Mouse (Mus musculus) midbrain, embryonic 14.5 days (tissue): ENCODE measurements around the gene Stox2. TPM values are rescaled to one million over a fixed set of nuclear protein-coding genes. Genes with fewer than 3 reads are reported as not detected.

Experiments used
- ATAC-seq: fragments of 200-750 bp; cut with Nextera tagmentation; 2 replicates; pipeline ENCODE4 v1.8.0; 2017; ENCODE audit warnings: moderate number of reproducible peaks, moderate library complexity; ENCODE audit not compliant: low FRiP score, low TSS enrichment
- DNase-seq: peaks from one replicate; pipeline ENCODE4 v3.0.0-alpha.2; 2015
- H3K27ac ChIP-seq: fragments of 300-500 bp; sonication (generic); replicated peaks from 2 replicates; pipeline ENCODE4 v1.5.1; 2014; ENCODE audit warnings: mild to moderate bottlenecking, low read depth, low read length, moderate library complexity
- H3K27me3 ChIP-seq: fragments of 300-500 bp; sonication (generic); 2 replicates; pipeline ENCODE4 v1.6.1; 2014; ENCODE audit warnings: low read length, control low read depth, mixed read lengths; ENCODE audit not compliant: control insufficient read depth, insufficient read depth
- H3K36me3 ChIP-seq: fragments of 300-500 bp; sonication (generic); 2 replicates; pipeline ENCODE4 v1.6.1; 2014; ENCODE audit warnings: low read length, control low read depth; ENCODE audit not compliant: control insufficient read depth, insufficient read depth
- H3K4me1 ChIP-seq: fragments of 300-500 bp; sonication (generic); 2 replicates; pipeline ENCODE4 v1.6.1; 2014; ENCODE audit warnings: mild to moderate bottlenecking, antibody characterized with exemption, low read length, control low read depth; ENCODE audit not compliant: control insufficient read depth, insufficient read depth
- H3K4me2 ChIP-seq: fragments of 300-500 bp; sonication (generic); 2 replicates; pipeline ENCODE4 v1.6.1; 2014; ENCODE audit warnings: mild to moderate bottlenecking, low read length, moderate library complexity
- H3K4me3 ChIP-seq: fragments of 300-500 bp; sonication (generic); replicated peaks from 2 replicates; pipeline ENCODE4 v1.5.1; 2014; ENCODE audit warnings: low read depth, low read length
- H3K9ac ChIP-seq: fragments of 300-500 bp; sonication (generic); replicated peaks from 2 replicates; pipeline ENCODE4 v1.6.1; 2014; ENCODE audit warnings: mild to moderate bottlenecking, low read length, moderate library complexity
- H3K9me3 ChIP-seq: fragments of 300-500 bp; sonication (generic); 2 replicates; pipeline ENCODE4 v1.6.1; 2016; ENCODE audit warnings: low read length, control low read depth, mixed read lengths; ENCODE audit not compliant: control insufficient read depth
- WGBS: fragments of 180-500 bp; shearing (Covaris S2); extraction: QIAGEN DNeasy Blood & Tissue Kit; methylation state at CpG from one replicate; pipeline ENCODE4 v1.1.7; 2014; 5-methylcytosine and 5-hydroxymethylcytosine counted together
- polyA plus RNA-seq: library from polyadenylated mRNA; unstranded; fragments of >200 nt; fragmentation: Nextera tagmentation; extraction: Ambion mirVana; gene quantifications from 2 replicates; pipeline ENCODE4 v1.2.1, GENCODE M21; 2014

The Stox2 gene
- polyA plus RNA-seq, 1 experiment from 2014 or later = 53.9 TPM

DNA sequence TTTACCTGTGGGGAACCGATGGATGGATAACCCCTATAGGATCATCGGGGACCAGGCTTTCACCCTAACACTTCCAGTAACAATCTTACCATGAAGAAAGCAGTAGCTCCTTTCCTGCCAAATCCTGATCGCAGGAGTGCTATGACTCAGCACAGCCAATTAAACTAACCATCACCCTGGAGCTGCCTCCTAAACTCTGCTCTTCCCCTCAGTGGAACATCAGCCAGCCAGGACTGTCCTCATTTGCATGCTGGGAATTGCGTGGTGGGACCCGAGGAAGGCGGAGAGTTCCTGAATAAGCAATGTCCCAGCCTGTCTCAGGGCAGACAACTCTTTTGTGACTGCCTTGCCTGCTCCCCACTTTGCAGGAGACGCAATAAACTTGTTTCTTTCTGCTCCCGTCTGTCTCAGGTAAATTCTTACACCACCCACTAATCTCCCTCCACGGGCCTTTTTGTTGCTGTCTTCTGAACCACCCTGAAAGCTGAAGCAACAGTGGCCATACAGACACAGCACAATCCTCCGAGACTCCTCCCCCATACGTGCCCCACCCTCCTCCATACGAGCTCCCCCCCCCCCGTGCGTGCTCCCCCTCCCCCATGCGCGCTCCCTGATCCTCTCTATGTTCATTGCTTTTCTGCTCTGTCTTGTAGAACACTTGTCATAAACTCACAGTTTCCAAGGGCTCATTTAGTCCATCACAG is 121.9 kb downstream of the Stox2 start:
- DNase-seq (peak; percentile 33), ATAC-seq (0 out of 2 replicates have a peak, but pooled peaks have one; percentile 31)
- H3K27me3 ChIP-seq = no peaks in the 10 kb centered on the region
- H3K27ac ChIP-seq = no peak overlapping the region
- H3K9ac ChIP-seq = no peak overlapping the region
- 22% methylated on average over 16 of the region's 16 CpGs for WGBS
- H3K4me3 ChIP-seq = no peak overlapping the region
- no peaks in the 10 kb centered on the region for H3K36me3 ChIP-seq
- no peaks in the 10 kb centered on the region for H3K9me3 ChIP-seq
- peaks cover 12% of the 10 kb centered on the region for H3K4me1 ChIP-seq
- H3K4me2 ChIP-seq = no peak overlapping the region

DNA sequence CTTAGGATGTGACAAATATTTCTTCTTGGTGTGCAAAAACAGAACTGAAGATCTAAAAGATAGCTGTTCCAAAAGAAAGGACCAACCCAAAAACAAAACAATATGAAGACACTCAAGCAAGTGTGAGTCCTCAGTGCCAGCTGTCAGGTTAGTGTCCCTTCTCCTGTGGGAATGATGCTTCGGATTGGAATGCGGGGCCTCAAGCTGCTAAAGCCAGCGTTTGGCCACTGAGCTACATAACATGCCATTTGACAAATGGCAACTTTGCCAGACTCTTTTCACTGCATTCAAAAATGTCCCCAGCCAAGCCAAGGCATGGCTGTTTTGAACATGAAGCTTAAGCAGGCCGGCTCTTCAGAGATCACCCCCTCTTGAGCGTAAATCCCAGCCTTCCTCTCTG is 124.9 kb downstream of the Stox2 start:
- 14% methylated on average over 5 of the region's 5 CpGs for WGBS
- ATAC-seq (no peak), DNase-seq (peak; percentile 14)
- Histone ChIP-seq H3K27ac (no peak overlapping the region), H3K36me3 (no peaks in the 10 kb centered on the region), H3K4me1 (peaks cover 12% of the 10 kb centered on the region), H3K4me3 (no peak overlapping the region), H3K27me3 (no peaks in the 10 kb centered on the region), H3K4me2 (no peak overlapping the region), H3K9me3 (no peaks in the 10 kb centered on the region), H3K9ac (no peak overlapping the region)

DNA sequence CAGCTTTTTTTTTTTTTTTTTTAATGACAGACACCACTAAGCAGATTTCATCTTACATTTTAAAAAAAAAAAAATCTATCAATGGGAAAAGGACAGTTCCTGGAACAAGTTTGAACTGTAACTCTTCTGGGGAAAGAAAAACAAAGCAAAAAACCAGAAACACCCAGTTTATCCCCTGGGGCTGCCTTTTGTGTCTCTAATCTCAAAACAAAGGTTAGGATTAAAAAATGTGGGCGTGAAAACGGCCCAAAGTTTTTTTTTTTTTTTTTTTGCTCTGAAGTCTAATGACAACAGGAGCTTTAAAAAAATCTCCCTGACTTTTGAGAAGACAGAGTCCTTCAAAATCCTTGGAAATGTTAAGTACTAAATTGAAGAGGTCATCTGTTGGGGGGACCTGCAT is 125.5 kb downstream of the Stox2 start:
- Histone ChIP-seq H3K9ac (no peak overlapping the region), H3K4me3 (no peak overlapping the region), H3K4me1 (peaks cover 12% of the 10 kb centered on the region), H3K4me2 (no peak overlapping the region), H3K27me3 (no peaks in the 10 kb centered on the region), H3K36me3 (no peaks in the 10 kb centered on the region), H3K9me3 (no peaks in the 10 kb centered on the region), H3K27ac (no peak overlapping the region)
- no peak for ATAC-seq
- peak; percentile 38 for DNase-seq
- 8% methylated on average over 2 of the region's 2 CpGs for WGBS

DNA sequence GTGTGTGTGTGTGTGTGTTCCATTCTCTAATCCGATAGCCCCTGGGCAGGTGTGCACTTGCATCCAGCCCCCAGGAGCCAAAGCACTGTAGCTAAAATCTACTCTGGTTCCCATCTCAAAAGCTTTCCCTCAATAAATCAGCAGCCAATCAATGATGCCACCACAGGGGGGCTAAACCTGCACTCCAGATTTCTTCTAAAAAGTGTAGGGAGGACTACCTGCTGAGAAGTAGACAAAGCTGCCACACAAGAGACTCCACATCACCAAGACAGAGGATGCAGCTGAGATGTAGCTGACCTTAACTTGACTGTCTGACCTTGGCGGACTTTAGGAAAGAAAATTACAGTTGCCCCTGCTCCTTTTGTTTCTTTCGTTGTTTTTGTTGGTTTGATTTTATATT is 127.7 kb downstream of the Stox2 start:
- WGBS = 78% methylated on average over 3 of the region's 3 CpGs
- Histone ChIP-seq H3K4me2 (no peak overlapping the region), H3K27ac (no peak overlapping the region), H3K4me3 (no peak overlapping the region), H3K4me1 (peaks cover 7% of the 10 kb centered on the region), H3K9ac (no peak overlapping the region), H3K27me3 (no peaks in the 10 kb centered on the region), H3K36me3 (no peaks in the 10 kb centered on the region), H3K9me3 (no peaks in the 10 kb centered on the region)
- DNase-seq (no peak), ATAC-seq (no peak)

DNA sequence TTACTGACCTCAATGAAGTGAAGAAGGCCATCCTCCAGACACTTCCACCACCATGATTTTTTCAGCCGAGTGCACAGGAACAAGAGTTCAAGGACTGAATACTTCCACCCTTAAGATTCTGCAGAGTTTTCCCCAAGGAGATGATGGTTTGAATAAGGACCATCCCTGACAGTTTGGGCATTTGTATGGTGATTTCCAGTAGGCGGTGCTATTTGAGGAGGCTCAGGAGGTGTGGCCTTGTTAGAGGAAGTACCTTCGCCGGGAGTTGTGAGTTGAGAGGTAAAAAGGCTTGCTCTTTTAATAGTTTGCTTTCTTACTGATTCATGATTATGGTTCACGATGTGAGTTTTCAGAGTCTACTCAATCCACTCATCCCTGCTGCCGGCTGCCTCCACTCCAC is 138.0 kb downstream of the Stox2 start:
- Histone ChIP-seq H3K36me3 (no peaks in the 10 kb centered on the region), H3K9me3 (no peaks in the 10 kb centered on the region), H3K4me3 (no peak overlapping the region), H3K9ac (no peak overlapping the region), H3K27ac (no peak overlapping the region), H3K27me3 (no peaks in the 10 kb centered on the region), H3K4me1 (no peaks in the 10 kb centered on the region), H3K4me2 (no peak overlapping the region)
- 89% methylated on average over 6 of the region's 6 CpGs for WGBS
- ATAC-seq (no peak), DNase-seq (no peak)

DNA sequence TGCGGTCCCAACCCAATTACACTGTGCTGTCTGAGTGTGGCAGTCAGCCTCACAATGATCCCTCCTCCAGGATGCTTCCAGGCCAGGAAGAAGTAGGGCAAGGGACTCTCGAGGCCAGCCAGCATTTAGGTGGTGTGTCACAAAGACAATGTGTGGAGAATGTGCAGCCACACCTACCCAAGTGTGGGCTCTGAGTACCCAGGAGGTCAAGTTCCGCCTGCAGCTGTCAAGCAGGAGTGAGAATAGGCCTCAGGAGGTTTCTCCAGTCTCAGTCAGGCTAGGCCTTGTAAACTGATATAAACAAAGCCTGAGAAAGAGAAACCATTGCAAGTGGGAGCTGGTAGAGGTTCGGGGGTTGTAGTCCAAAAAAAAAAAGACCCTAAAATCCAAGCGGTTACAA is 139.8 kb downstream of the Stox2 start:
- 81% methylated on average over 5 of the region's 5 CpGs for WGBS
- no peak overlapping the region for H3K4me3 ChIP-seq
- H3K4me2 ChIP-seq = no peak overlapping the region
- DNase-seq (no peak), ATAC-seq (no peak)
- H3K27ac ChIP-seq = no peak overlapping the region
- no peaks in the 10 kb centered on the region for H3K27me3 ChIP-seq
- no peaks in the 10 kb centered on the region for H3K4me1 ChIP-seq
- no peaks in the 10 kb centered on the region for H3K36me3 ChIP-seq
- no peaks in the 10 kb centered on the region for H3K9me3 ChIP-seq
- H3K9ac ChIP-seq = no peak overlapping the region

DNA sequence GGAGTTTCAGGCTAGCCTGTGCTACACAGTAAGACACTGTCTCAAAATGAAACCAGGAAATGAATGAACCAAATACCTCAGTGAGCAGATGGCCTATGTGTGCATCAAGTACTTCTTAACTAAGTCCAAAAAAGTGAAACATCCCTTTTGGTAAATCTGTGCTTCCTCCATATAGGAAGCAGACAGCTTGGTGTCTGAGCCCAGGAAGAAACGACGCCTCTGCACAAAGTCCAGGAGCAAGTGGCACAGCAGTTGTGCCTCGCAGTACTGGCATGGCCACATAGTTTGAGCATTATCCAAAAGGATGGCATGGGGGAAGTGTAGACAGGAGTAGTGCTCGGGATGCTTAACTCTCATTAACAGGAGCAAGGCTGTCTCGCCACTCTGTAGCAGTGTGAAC is 140.3 kb downstream of the Stox2 start:
- Histone ChIP-seq H3K9ac (no peak overlapping the region), H3K4me1 (no peaks in the 10 kb centered on the region), H3K4me2 (no peak overlapping the region), H3K27ac (no peak overlapping the region), H3K36me3 (no peaks in the 10 kb centered on the region), H3K4me3 (no peak overlapping the region), H3K9me3 (no peaks in the 10 kb centered on the region), H3K27me3 (no peaks in the 10 kb centered on the region)
- DNase-seq (no peak), ATAC-seq (no peak)
- WGBS = 96% methylated on average over 5 of the region's 5 CpGs

DNA sequence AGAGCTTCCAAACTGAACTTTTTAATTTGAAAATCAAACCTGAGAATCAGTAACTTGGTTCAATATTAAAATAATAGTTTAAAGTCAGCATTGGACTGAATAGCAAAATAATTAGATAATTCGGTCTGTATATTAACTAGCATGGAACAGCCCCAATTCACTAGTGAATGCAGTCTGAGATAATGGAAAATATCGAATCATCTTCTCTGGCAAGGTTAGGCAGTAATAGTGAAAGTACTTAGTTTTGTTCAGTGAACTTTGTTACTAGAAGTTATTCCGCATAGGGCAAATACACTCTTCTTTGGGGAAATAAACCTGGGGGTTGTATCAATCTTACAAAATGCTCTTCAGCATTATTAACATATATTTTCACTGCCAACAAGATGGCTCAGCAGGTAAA is 147.7 kb downstream of the Stox2 start:
- Histone ChIP-seq H3K4me2 (no peak overlapping the region), H3K9ac (no peak overlapping the region), H3K27me3 (no peaks in the 10 kb centered on the region), H3K4me1 (no peaks in the 10 kb centered on the region), H3K4me3 (no peak overlapping the region), H3K36me3 (no peaks in the 10 kb centered on the region), H3K9me3 (no peaks in the 10 kb centered on the region), H3K27ac (no peak overlapping the region)
- WGBS = 95% methylated on average over 3 of the region's 3 CpGs
- no peak for ATAC-seq
- no peak for DNase-seq

DNA sequence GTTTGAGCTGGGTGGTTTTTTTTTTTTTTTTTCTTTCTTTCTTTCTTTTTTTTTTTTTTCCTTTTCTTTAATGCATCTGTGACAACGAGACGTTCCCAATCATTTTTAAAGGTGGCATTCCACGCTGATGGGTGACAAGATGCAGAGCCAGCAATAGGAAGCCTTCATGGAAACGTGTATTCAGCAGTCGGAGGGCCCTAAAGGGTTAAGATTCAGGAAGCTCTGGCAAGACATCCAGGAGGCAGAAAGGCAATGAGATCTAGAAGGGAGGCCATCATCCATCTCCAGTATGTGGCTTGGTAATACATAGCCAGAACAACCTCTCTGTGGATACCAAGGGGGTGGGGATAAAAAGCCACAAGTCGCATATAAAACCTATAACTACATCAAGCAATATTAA is 156.5 kb downstream of the Stox2 start:
- DNase-seq = peak; percentile 83

More for the DNA sequence above, 156.5 kb downstream of the Stox2 start:
- ATAC-seq = no peak
- Histone ChIP-seq H3K9me3 (no peaks in the 10 kb centered on the region), H3K9ac (peak overlapping the region; percentile 100), H3K27ac (peak overlapping the region; percentile 99), H3K27me3 (no peaks in the 10 kb centered on the region), H3K36me3 (no peaks in the 10 kb centered on the region), H3K4me3 (peak overlapping the region; percentile 89), H3K4me2 (peak overlapping the region; percentile 98), H3K4me1 (peaks cover 23% of the 10 kb centered on the region)
- 3% methylated on average over 6 of the region's 6 CpGs for WGBS
